Mouse (Mus musculus): Measurements from ENCODE around the gene Zc3h12d. TPM values are rescaled to one million over a fixed set of nuclear protein-coding genes. Genes with fewer than 3 reads are reported as not detected.
"Not testable (repeated sequence)": the region's sequence is repeated elsewhere in the genome, so short reads cannot be mapped to it uniquely, and the experiment has no call there.

The Zc3h12d gene
- polyA plus RNA-seq, 1 experiment from 2014 or later, result 0.25 TPM

DNA sequence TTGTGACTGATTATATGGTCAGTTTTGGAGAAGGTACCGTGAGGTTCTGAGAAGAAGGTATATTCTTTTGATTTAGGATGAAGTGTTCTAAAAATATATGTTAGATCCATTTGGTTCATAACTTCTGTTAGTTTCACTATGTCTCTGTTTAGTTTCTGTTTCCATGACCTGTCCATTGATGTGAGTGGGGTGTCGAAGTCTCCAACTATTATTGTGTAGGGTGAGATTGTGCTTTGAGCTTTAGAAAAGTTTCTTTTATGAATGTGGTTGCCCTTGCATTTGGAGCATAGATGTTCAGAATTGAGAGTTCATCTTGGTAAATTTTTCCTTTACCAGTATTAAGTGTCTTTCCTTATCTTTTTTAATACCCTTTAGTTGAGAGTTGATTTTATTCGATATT, 48.0 kb downstream of the Zc3h12d start:
- not testable (repeated sequence) for H3K4me2 ChIP-seq (ENCODE audit: low read length); H3K9ac ChIP-seq (ENCODE audit: low read depth, low read length); H3K4me3 ChIP-seq (ENCODE audit: low read depth, low read length); H3K27me3 ChIP-seq (ENCODE audit: control insufficient read depth, insufficient read depth, low read depth, low read length); ATAC-seq; H3K36me3 ChIP-seq (ENCODE audit: control insufficient read depth, insufficient read depth, low read length); H3K27ac ChIP-seq (ENCODE audit: low read length); H3K4me1 ChIP-seq (ENCODE audit: control insufficient read depth, insufficient read depth, low read length); H3K9me3 ChIP-seq (replicated peaks; ENCODE audit: control insufficient read depth, low read length, poor library complexity, severe bottlenecking)
- WGBS, result 95% methylated on average over 3 of the region's 3 CpGs

- Histone ChIP-seq H3K9me3 (replicated peaks; ENCODE audit: control insufficient read depth, low read length, poor library complexity, severe bottlenecking) (no peaks in the 10 kb centered on the region), H3K4me2 (ENCODE audit: low read length) (no peak overlapping the region), H3K4me1 (ENCODE audit: control insufficient read depth, insufficient read depth, low read length) (no peaks in the 10 kb centered on the region; the same call in 1 of the 2 replicates), H3K36me3 (ENCODE audit: control insufficient read depth, insufficient read depth, low read length) (no peaks in the 10 kb centered on the region), H3K27ac (ENCODE audit: low read length) (no peak overlapping the region), H3K4me3 (ENCODE audit: low read depth, low read length) (no peak overlapping the region), H3K27me3 (ENCODE audit: control insufficient read depth, insufficient read depth, low read depth, low read length) (no peaks in the 10 kb centered on the region), H3K9ac (ENCODE audit: low read depth, low read length) (no peak overlapping the region)
- no peak for ATAC-seq
- WGBS, result 85% methylated on average over 3 of the region's 3 CpGs
These were observed 49.7 kb downstream of the Zc3h12d start for GRCm38 (mm10) chr10:7881971-7882370.

DNA sequence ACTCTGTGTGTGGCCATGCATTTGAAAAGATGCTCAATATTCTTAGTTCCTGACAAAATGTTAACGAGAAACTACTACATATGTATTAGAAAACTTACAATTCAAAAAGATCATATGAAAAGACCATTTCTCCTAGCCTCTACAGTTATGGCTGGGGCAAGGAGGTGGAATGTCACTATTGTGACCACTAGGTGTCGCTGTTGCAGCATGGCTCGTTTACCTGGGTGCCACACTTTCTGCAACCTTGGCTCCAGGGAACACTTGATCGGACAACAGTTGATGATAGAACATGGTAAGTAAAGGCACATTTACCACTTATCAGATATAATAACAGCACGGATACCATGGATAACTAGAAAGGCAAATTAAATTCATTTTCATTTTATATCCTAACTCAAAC, 51.3 kb downstream of the Zc3h12d start:
- Histone ChIP-seq H3K4me3 (ENCODE audit: low read depth, low read length) (no peak overlapping the region), H3K4me2 (ENCODE audit: low read length) (no peak overlapping the region), H3K27me3 (ENCODE audit: control insufficient read depth, insufficient read depth, low read depth, low read length) (no peaks in the 10 kb centered on the region), H3K9ac (ENCODE audit: low read depth, low read length) (no peak overlapping the region), H3K36me3 (ENCODE audit: control insufficient read depth, insufficient read depth, low read length) (no peaks in the 10 kb centered on the region), H3K27ac (ENCODE audit: low read length) (no peak overlapping the region), H3K4me1 (ENCODE audit: control insufficient read depth, insufficient read depth, low read length) (no peaks in the 10 kb centered on the region; the same call in 1 of the 2 replicates), H3K9me3 (replicated peaks; ENCODE audit: control insufficient read depth, low read length, poor library complexity, severe bottlenecking) (no peaks in the 10 kb centered on the region)
- 6% methylated on average over 5 of the region's 5 CpGs for WGBS
- ATAC-seq, result peak; percentile 90

DNA sequence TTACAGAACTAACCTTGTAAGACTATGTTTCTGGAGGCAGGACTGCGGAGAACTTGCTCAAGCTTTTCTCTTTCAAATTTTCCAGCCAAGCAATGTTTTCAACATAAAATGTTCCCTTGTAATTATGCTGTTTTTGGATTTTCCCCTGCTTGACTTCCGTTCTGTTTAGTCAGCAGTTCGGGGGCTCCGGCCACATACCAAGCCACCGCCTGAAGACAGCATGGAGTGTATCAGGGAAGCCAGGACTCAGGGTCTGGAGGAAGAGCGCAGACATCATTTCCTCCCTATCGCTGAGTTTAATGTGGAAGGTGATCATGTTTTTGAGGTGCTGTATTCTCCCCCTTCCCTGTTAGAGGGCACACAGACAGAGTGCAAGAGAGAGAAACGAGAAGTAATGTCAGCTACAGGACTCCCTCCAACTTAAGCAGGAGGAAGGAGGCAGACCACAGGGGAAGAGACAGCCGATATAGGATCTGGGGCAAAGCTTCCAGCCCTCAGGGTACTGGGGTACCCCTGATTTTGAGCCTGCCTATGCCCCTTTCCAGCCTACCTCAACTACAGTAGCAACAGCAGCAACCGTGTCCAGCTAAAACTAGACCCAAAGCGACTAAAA, 56.1 kb downstream of the Zc3h12d start:
- Histone ChIP-seq H3K27me3 (ENCODE audit: control insufficient read depth, insufficient read depth, low read depth, low read length) (no peaks in the 10 kb centered on the region), H3K27ac (ENCODE audit: low read length) (no peak overlapping the region), H3K36me3 (ENCODE audit: control insufficient read depth, insufficient read depth, low read length) (no peaks in the 10 kb centered on the region), H3K4me1 (ENCODE audit: control insufficient read depth, insufficient read depth, low read length) (no peaks in the 10 kb centered on the region; the same call in 1 of the 2 replicates), H3K9ac (ENCODE audit: low read depth, low read length) (no peak overlapping the region), H3K9me3 (replicated peaks; ENCODE audit: control insufficient read depth, low read length, poor library complexity, severe bottlenecking) (no peaks in the 10 kb centered on the region), H3K4me2 (ENCODE audit: low read length) (no peak overlapping the region), H3K4me3 (ENCODE audit: low read depth, low read length) (no peak overlapping the region)
- ATAC-seq, result no peak
- 86% methylated on average over 11 of the region's 11 CpGs for WGBS

- H3K9ac ChIP-seq (ENCODE audit: low read depth, low read length), result no peak overlapping the region
- no peak overlapping the region for H3K4me3 ChIP-seq (ENCODE audit: low read depth, low read length)
- H3K4me1 ChIP-seq (ENCODE audit: control insufficient read depth, insufficient read depth, low read length), result no peaks in the 10 kb centered on the region
- H3K4me2 ChIP-seq (ENCODE audit: low read length), result no peak overlapping the region
- no peak overlapping the region for H3K27ac ChIP-seq (ENCODE audit: low read length)
- WGBS, result 91% methylated on average over 14 of the region's 14 CpGs
- peaks cover 19% of the 10 kb centered on the region for H3K36me3 ChIP-seq (ENCODE audit: control insufficient read depth, insufficient read depth, low read length)
- no peaks in the 10 kb centered on the region for H3K9me3 ChIP-seq (replicated peaks; ENCODE audit: control insufficient read depth, low read length, poor library complexity, severe bottlenecking)
- no peaks in the 10 kb centered on the region for H3K27me3 ChIP-seq (ENCODE audit: control insufficient read depth, insufficient read depth, low read depth, low read length)
- ATAC-seq, result no peak
These were observed 68.7 kb downstream of the Zc3h12d start for GRCm38 (mm10) chr10:7900719-7901627.

- no peak for ATAC-seq
- Histone ChIP-seq H3K27ac (ENCODE audit: low read length) (no peak overlapping the region), H3K9me3 (replicated peaks; ENCODE audit: control insufficient read depth, low read length, poor library complexity, severe bottlenecking) (no peaks in the 10 kb centered on the region), H3K4me3 (ENCODE audit: low read depth, low read length) (no peak overlapping the region), H3K36me3 (ENCODE audit: control insufficient read depth, insufficient read depth, low read length) (peaks cover 25% of the 10 kb centered on the region), H3K4me1 (ENCODE audit: control insufficient read depth, insufficient read depth, low read length) (no peaks in the 10 kb centered on the region), H3K27me3 (ENCODE audit: control insufficient read depth, insufficient read depth, low read depth, low read length) (no peaks in the 10 kb centered on the region), H3K4me2 (ENCODE audit: low read length) (no peak overlapping the region), H3K9ac (ENCODE audit: low read depth, low read length) (no peak overlapping the region)
- WGBS, result 96% methylated on average over 5 of the region's 5 CpGs
These were observed 71.9 kb downstream of the Zc3h12d start for GRCm38 (mm10) chr10:7904157-7904556.

DNA sequence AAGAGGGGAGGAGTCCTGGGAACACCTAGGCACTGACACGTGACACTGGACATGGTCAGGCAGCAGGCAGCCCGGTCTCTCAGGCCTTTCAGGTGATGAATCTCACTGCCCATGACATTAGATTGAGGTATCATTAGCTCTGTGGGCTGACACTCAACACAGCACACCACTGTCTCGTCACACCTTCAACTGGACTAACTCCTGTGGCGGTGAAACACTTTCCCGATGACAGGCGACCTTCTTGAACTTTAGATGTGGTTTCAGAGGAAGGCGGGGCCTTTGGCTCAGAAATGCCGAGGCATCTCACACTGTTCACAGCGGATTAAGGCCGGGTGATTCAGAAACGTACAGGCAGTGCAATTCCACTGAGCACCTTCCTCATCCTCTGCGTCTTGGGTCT, 74.9 kb downstream of the Zc3h12d start:
- 85% methylated on average over 12 of the region's 12 CpGs for WGBS
- Histone ChIP-seq H3K9ac (ENCODE audit: low read depth, low read length) (no peak overlapping the region), H3K4me1 (ENCODE audit: control insufficient read depth, insufficient read depth, low read length) (no peaks in the 10 kb centered on the region), H3K9me3 (replicated peaks; ENCODE audit: control insufficient read depth, low read length, poor library complexity, severe bottlenecking) (no peaks in the 10 kb centered on the region), H3K4me3 (ENCODE audit: low read depth, low read length) (no peak overlapping the region), H3K4me2 (ENCODE audit: low read length) (no peak overlapping the region), H3K36me3 (ENCODE audit: control insufficient read depth, insufficient read depth, low read length) (peaks cover 18% of the 10 kb centered on the region), H3K27ac (ENCODE audit: low read length) (no peak overlapping the region), H3K27me3 (ENCODE audit: control insufficient read depth, insufficient read depth, low read depth, low read length) (no peaks in the 10 kb centered on the region)
- no peak for ATAC-seq

- no peak overlapping the region for H3K4me2 ChIP-seq (ENCODE audit: low read length)
- no peaks in the 10 kb centered on the region; the same call in 1 of the 2 replicates for H3K4me1 ChIP-seq (ENCODE audit: control insufficient read depth, insufficient read depth, low read length)
- H3K9me3 ChIP-seq (replicated peaks; ENCODE audit: control insufficient read depth, low read length, poor library complexity, severe bottlenecking), result no peaks in the 10 kb centered on the region
- H3K27me3 ChIP-seq (ENCODE audit: control insufficient read depth, insufficient read depth, low read depth, low read length), result no peaks in the 10 kb centered on the region
- WGBS, result 60% methylated on average over 10 of the region's 10 CpGs
- peaks cover 5% of the 10 kb centered on the region; the same call in 1 of the 2 replicates for H3K36me3 ChIP-seq (ENCODE audit: control insufficient read depth, insufficient read depth, low read length)
- ATAC-seq, result no peak
- no peak overlapping the region for H3K4me3 ChIP-seq (ENCODE audit: low read depth, low read length)
- no peak overlapping the region for H3K27ac ChIP-seq (ENCODE audit: low read length)
- no peak overlapping the region for H3K9ac ChIP-seq (ENCODE audit: low read depth, low read length)
These were observed 79.0 kb downstream of the Zc3h12d start for GRCm38 (mm10) chr10:7911268-7911667.
